Mouse (Mus musculus) kidney, postnatal 25 days (tissue): ENCODE results near the gene 1700092M07Rik.

Experiments
- DNase-seq, 2 experiments: peaks; one replicate each; pipeline ENCODE4 v3.0.0; 2021; ENCODE audit warnings: mixed read lengths in 2 of 2

Gene 1700092M07Rik

GRCm38 (mm10) chr19:8745382-8745781 lies 4.9 kb downstream of the 1700092M07Rik start:
- no peak for DNase-seq

GRCm38 (mm10) chr19:8747368-8747767 lies 6.8 kb downstream of the 1700092M07Rik start:
- DNase-seq: no peak

GRCm38 (mm10) chr19:8755652-8756051 lies 15.1 kb downstream of the 1700092M07Rik start:
- no peak for DNase-seq

- DNase-seq: peak; percentile 95 to 96
Observed at GRCm38 (mm10) chr19:8756635-8757387, 16.3 kb downstream of the 1700092M07Rik start, which contains the start of gene Nxf1. Gene Nxf1 (plus strand): TSS chr19:8757073.

GRCm38 (mm10) chr19:8757471-8757998 lies 17.0 kb downstream of the 1700092M07Rik start:
- DNase-seq: no peak

- DNase-seq: no peak
Observed at GRCm38 (mm10) chr19:8758899-8759298, 18.4 kb downstream of the 1700092M07Rik start.

- no peak for DNase-seq
Observed at GRCm38 (mm10) chr19:8760757-8761156, 20.2 kb downstream of the 1700092M07Rik start.

- no peak for DNase-seq
Observed at GRCm38 (mm10) chr19:8763276-8763675, 22.8 kb downstream of the 1700092M07Rik start.

- DNase-seq: no peak
Observed at GRCm38 (mm10) chr19:8765562-8765961, 25.0 kb downstream of the 1700092M07Rik start.

GRCm38 (mm10) chr19:8770567-8771270 lies 30.2 kb downstream of the 1700092M07Rik start, which contains the start of gene Tmem223:
Gene Tmem223 (plus strand): TSS chr19:8770996.
- DNase-seq: peak; percentile 83 to 91

- no peak for DNase-seq
Observed at GRCm38 (mm10) chr19:8772996-8773395, 32.5 kb downstream of the 1700092M07Rik start.

- DNase-seq: peak in 1 of 2 experiments; percentile 29
Observed at GRCm38 (mm10) chr19:8773409-8773808, 32.9 kb downstream of the 1700092M07Rik start.

GRCm38 (mm10) chr19:8774086-8774835 lies 33.7 kb downstream of the 1700092M07Rik start, which contains the start of gene Tmem179b:
Gene Tmem179b (minus strand): TSS chr19:8774467.
- DNase-seq: peak; percentile 97

GRCm38 (mm10) chr19:8774951-8775421 lies 34.5 kb downstream of the 1700092M07Rik start:
- peak in 1 of 2 experiments; percentile 56 for DNase-seq

- DNase-seq: peak; percentile 98
Observed at GRCm38 (mm10) chr19:8786008-8786781, 45.7 kb downstream of the 1700092M07Rik start, which contains the start of gene Taf6l. Gene Taf6l (minus strand): TSS chr19:8786417.

GRCm38 (mm10) chr19:8788521-8788920 lies 48.0 kb downstream of the 1700092M07Rik start:
- DNase-seq: no peak

- no peak for DNase-seq
Observed at GRCm38 (mm10) chr19:8789171-8789570, 48.7 kb downstream of the 1700092M07Rik start.

- no peak for DNase-seq
Observed at GRCm38 (mm10) chr19:8790171-8790570, 49.7 kb downstream of the 1700092M07Rik start.
